Mouse (Mus musculus) erythroblast, embryonic 14.5 days (primary cell): ENCODE data around the gene Tnfrsf8.

Experiments used
- GATA1 ChIP-seq: IDR thresholded peaks from 2 replicates; pipeline ENCODE4 v1.6.1; 2012; ENCODE audit warnings: low read length, inconsistent platforms, mixed read lengths
- TAL1 ChIP-seq: IDR thresholded peaks from 3 replicates; pipeline ENCODE4 v1.6.1; 2012; ENCODE audit warnings: low read length, inconsistent platforms, mixed read lengths

GRCm38 (mm10) chr4:145322995-145323627 lies 8.1 kb upstream of the Tnfrsf8 start:
- TF ChIP-seq GATA1 (no peak), TAL1 (no peak)
